Mouse (Mus musculus): Measurements from ENCODE around the gene St5. TPM values are rescaled to one million over a fixed set of nuclear protein-coding genes. Genes with fewer than 3 reads are reported as not detected.

St5 gene
- polyA plus RNA-seq, 1 experiment from 2014 or later, result 43.4 TPM

GRCm38 (mm10) chr7:109723114-109723513, 19.7 kb upstream of the St5 start:
- WGBS, result 95% methylated on average over 8 of the region's 8 CpGs
- Histone ChIP-seq H3K27ac (no peak overlapping the region), H3K9me3 (0 out of 2 replicates have a peak, but pooled peaks cover 4% of the 10 kb centered on the region), H3K9ac (replicated peaks) (no peak overlapping the region), H3K4me1 (replicated peaks) (no peaks in the 10 kb centered on the region), H3K4me3 (replicated peaks) (no peak overlapping the region), H3K27me3 (peaks cover 5% of the 10 kb centered on the region; the same call in 1 of the 2 replicates), H3K4me2 (no peak overlapping the region), H3K36me3 (no peaks in the 10 kb centered on the region)
- ATAC-seq (ENCODE audit: insufficient number of reproducible peaks, insufficient read depth, low FRiP score, low TSS enrichment, low read depth), result no peak

GRCm38 (mm10) chr7:109722618-109723017, 19.2 kb upstream of the St5 start:
- no peaks in the 10 kb centered on the region for H3K4me1 ChIP-seq (replicated peaks)
- peaks cover 2% of the 10 kb centered on the region; the same call in 1 of the 2 replicates for H3K27me3 ChIP-seq
- H3K36me3 ChIP-seq, result no peaks in the 10 kb centered on the region
- 0 out of 2 replicates have a peak, but pooled peaks cover 4% of the 10 kb centered on the region for H3K9me3 ChIP-seq
- ATAC-seq (ENCODE audit: insufficient number of reproducible peaks, insufficient read depth, low FRiP score, low TSS enrichment, low read depth), result no peak
- WGBS, result 92% methylated on average over 2 of the region's 2 CpGs
- no peak overlapping the region for H3K4me3 ChIP-seq (replicated peaks)
- no peak overlapping the region for H3K27ac ChIP-seq
- H3K4me2 ChIP-seq, result no peak overlapping the region
- H3K9ac ChIP-seq (replicated peaks), result no peak overlapping the region

GRCm38 (mm10) chr7:109719286-109719685, 15.9 kb upstream of the St5 start:
- Histone ChIP-seq H3K27ac (no peak overlapping the region), H3K9me3 (0 out of 2 replicates have a peak, but pooled peaks cover 4% of the 10 kb centered on the region), H3K4me1 (replicated peaks) (no peaks in the 10 kb centered on the region), H3K4me2 (no peak overlapping the region), H3K9ac (replicated peaks) (no peak overlapping the region), H3K27me3 (no peaks in the 10 kb centered on the region), H3K4me3 (replicated peaks) (no peak overlapping the region), H3K36me3 (no peaks in the 10 kb centered on the region)
- ATAC-seq (ENCODE audit: insufficient number of reproducible peaks, insufficient read depth, low FRiP score, low TSS enrichment, low read depth), result no peak
- WGBS, result 67% methylated on average over 9 of the region's 9 CpGs

GRCm38 (mm10) chr7:109713434-109713982, 10.1 kb upstream of the St5 start:
- Histone ChIP-seq H3K9me3 (no peaks in the 10 kb centered on the region), H3K27me3 (no peaks in the 10 kb centered on the region), H3K9ac (replicated peaks) (no peak overlapping the region), H3K4me3 (replicated peaks) (no peak overlapping the region), H3K36me3 (peaks cover 38% of the 10 kb centered on the region), H3K27ac (no peak overlapping the region), H3K4me1 (replicated peaks) (peaks cover 7% of the 10 kb centered on the region), H3K4me2 (no peak overlapping the region)
- 89% methylated on average over 2 of the region's 2 CpGs for WGBS
- no peak for ATAC-seq (ENCODE audit: insufficient number of reproducible peaks, insufficient read depth, low FRiP score, low TSS enrichment, low read depth)

GRCm38 (mm10) chr7:109712198-109712597, 8.8 kb upstream of the St5 start:
- WGBS, result 84% methylated on average over 7 of the region's 7 CpGs
- Histone ChIP-seq H3K9me3 (no peaks in the 10 kb centered on the region), H3K4me1 (replicated peaks) (peaks cover 10% of the 10 kb centered on the region), H3K27me3 (no peaks in the 10 kb centered on the region), H3K9ac (replicated peaks) (no peak overlapping the region), H3K4me3 (replicated peaks) (no peak overlapping the region), H3K27ac (no peak overlapping the region), H3K36me3 (peaks cover 38% of the 10 kb centered on the region), H3K4me2 (no peak overlapping the region)
- ATAC-seq (ENCODE audit: insufficient number of reproducible peaks, insufficient read depth, low FRiP score, low TSS enrichment, low read depth), result no peak

- H3K27me3 ChIP-seq, result no peaks in the 10 kb centered on the region
- 73% methylated on average over 1 of the region's 1 CpGs for WGBS
- peaks cover 10% of the 10 kb centered on the region for H3K4me1 ChIP-seq (replicated peaks)
- no peak overlapping the region for H3K4me2 ChIP-seq
- ATAC-seq (ENCODE audit: insufficient number of reproducible peaks, insufficient read depth, low FRiP score, low TSS enrichment, low read depth), result no peak
- peaks cover 38% of the 10 kb centered on the region for H3K36me3 ChIP-seq
- no peak overlapping the region for H3K4me3 ChIP-seq (replicated peaks)
- no peaks in the 10 kb centered on the region for H3K9me3 ChIP-seq
- H3K27ac ChIP-seq, result no peak overlapping the region
- H3K9ac ChIP-seq (replicated peaks), result no peak overlapping the region
Measured at GRCm38 (mm10) chr7:109710069-109710468, 6.7 kb upstream of the St5 start.

GRCm38 (mm10) chr7:109708961-109709382, 5.6 kb upstream of the St5 start:
- Histone ChIP-seq H3K9me3 (no peaks in the 10 kb centered on the region), H3K27ac (peak overlapping the region; percentile 62; the same call in 1 of the 2 replicates), H3K4me1 (replicated peaks) (peaks cover 15% of the 10 kb centered on the region), H3K4me3 (replicated peaks) (no peak overlapping the region), H3K36me3 (peaks cover 38% of the 10 kb centered on the region), H3K27me3 (no peaks in the 10 kb centered on the region), H3K4me2 (no peak overlapping the region), H3K9ac (replicated peaks) (no peak overlapping the region)
- WGBS, result 41% methylated on average over 3 of the region's 3 CpGs
- ATAC-seq (ENCODE audit: insufficient number of reproducible peaks, insufficient read depth, low FRiP score, low TSS enrichment, low read depth), result no peak

GRCm38 (mm10) chr7:109707023-109707785, 3.8 kb upstream of the St5 start:
- no peak overlapping the region for H3K4me3 ChIP-seq (replicated peaks)
- no peak overlapping the region for H3K4me2 ChIP-seq
- peaks cover 27% of the 10 kb centered on the region for H3K36me3 ChIP-seq
- peaks cover 19% of the 10 kb centered on the region for H3K4me1 ChIP-seq (replicated peaks)
- H3K27ac ChIP-seq, result no peak overlapping the region
- H3K27me3 ChIP-seq, result no peaks in the 10 kb centered on the region
- ATAC-seq (ENCODE audit: insufficient number of reproducible peaks, insufficient read depth, low FRiP score, low TSS enrichment, low read depth), result no peak
- no peaks in the 10 kb centered on the region for H3K9me3 ChIP-seq
- 49% methylated on average over 4 of the region's 4 CpGs for WGBS
- H3K9ac ChIP-seq (replicated peaks), result no peak overlapping the region

GRCm38 (mm10) chr7:109704461-109704860, 1.1 kb upstream of the St5 start:
- Histone ChIP-seq H3K4me2 (peak overlapping the region; percentile 70), H3K9me3 (no peaks in the 10 kb centered on the region), H3K36me3 (no peaks in the 10 kb centered on the region; the same call in 1 of the 2 replicates), H3K4me3 (replicated peaks) (peak overlapping the region; percentile 64), H3K4me1 (replicated peaks) (peaks cover 19% of the 10 kb centered on the region), H3K27ac (no peak overlapping the region), H3K27me3 (no peaks in the 10 kb centered on the region), H3K9ac (replicated peaks) (no peak overlapping the region)
- ATAC-seq (ENCODE audit: insufficient number of reproducible peaks, insufficient read depth, low FRiP score, low TSS enrichment, low read depth), result no peak
- WGBS, result 78% methylated on average over 3 of the region's 3 CpGs

GRCm38 (mm10) chr7:109704016-109704377, 592 bp upstream of the St5 start:
- H3K27me3 ChIP-seq, result no peaks in the 10 kb centered on the region
- ATAC-seq (ENCODE audit: insufficient number of reproducible peaks, insufficient read depth, low FRiP score, low TSS enrichment, low read depth), result no peak
- H3K4me1 ChIP-seq (replicated peaks), result peaks cover 18% of the 10 kb centered on the region
- 3% methylated on average over 17 of the region's 17 CpGs for WGBS
- no peaks in the 10 kb centered on the region; the same call in 1 of the 2 replicates for H3K36me3 ChIP-seq
- peak overlapping the region; percentile 80 for H3K27ac ChIP-seq
- peak overlapping the region; percentile 64 for H3K4me3 ChIP-seq (replicated peaks)
- H3K4me2 ChIP-seq, result peak overlapping the region; percentile 70
- no peaks in the 10 kb centered on the region for H3K9me3 ChIP-seq
- peak overlapping the region; percentile 75 for H3K9ac ChIP-seq (replicated peaks)

GRCm38 (mm10) chr7:109702721-109703120, 684 bp downstream of the St5 start:
- peak overlapping the region; percentile 70 for H3K4me2 ChIP-seq
- H3K9ac ChIP-seq (replicated peaks), result no peak overlapping the region
- peak overlapping the region; percentile 64; the same call in 1 of the 2 replicates for H3K4me3 ChIP-seq (replicated peaks)

More at GRCm38 (mm10) chr7:109702721-109703120, 684 bp downstream of the St5 start:
- no peak for ATAC-seq (ENCODE audit: insufficient number of reproducible peaks, insufficient read depth, low FRiP score, low TSS enrichment, low read depth)
- no peaks in the 10 kb centered on the region for H3K36me3 ChIP-seq
- no peaks in the 10 kb centered on the region for H3K9me3 ChIP-seq
- peaks cover 10% of the 10 kb centered on the region; the same call in 1 of the 2 replicates for H3K4me1 ChIP-seq (replicated peaks)
- H3K27me3 ChIP-seq, result no peaks in the 10 kb centered on the region
- H3K27ac ChIP-seq, result no peak overlapping the region
- WGBS, result 37% methylated on average over 4 of the region's 4 CpGs

Data from limb, embryonic 12.5 days (tissue).